Mouse (Mus musculus) CH12.LX (cell line): ENCODE data around the gene Srrm1.
A peak's percentile ranks its signal among the peaks of the same experiment; 100 is the strongest.

ENCODE experiments used
- BHLHE40 ChIP-seq: IDR thresholded peaks from 2 replicates; pipeline ENCODE4 v1.6.1; 2011; ENCODE audit warnings: mild to moderate bottlenecking, low read depth, low read length, improper control_type of control experiment
- CTCF ChIP-seq, 2 experiments: IDR thresholded peaks in 1 of 2; conservative IDR thresholded peaks in 1 of 2; 2 replicates each; pipeline ENCODE4 v1.5.1; 2011 to 2012; ENCODE audit warnings: low read depth in 2 of 2, low read length in 2 of 2, improper control_type of control experiment in 1 of 2, inconsistent platforms in 1 of 2, mild to moderate bottlenecking in 1 of 2, moderate library complexity in 1 of 2
- HCFC1 ChIP-seq: IDR thresholded peaks from 2 replicates; pipeline ENCODE4 v1.6.1; 2012; ENCODE audit warnings: low read depth, mild to moderate bottlenecking, inconsistent platforms, low read length, improper control_type of control experiment
- POLR2A ChIP-seq: IDR thresholded peaks from 2 replicates; pipeline ENCODE4 v1.6.1; 2011; ENCODE audit warnings: low read depth, mild to moderate bottlenecking, improper control_type of control experiment, low read length

GRCm38 (mm10) chr4:135396303-135396702 is 43.2 kb upstream of the Srrm1 start:
- TF ChIP-seq HCFC1: no peak
- no peak for TF ChIP-seq POLR2A
- peak in 1 of 2 experiments; percentile 15; a peak in 1 of 4 replicates for TF ChIP-seq CTCF (conservative IDR thresholded peaks at IDR 0.05 in 1 of 2, IDR thresholded peaks at IDR 0.05 in 1 of 2; ENCODE audit: low read depth in 2 of 2, low read length in 2 of 2)
- TF ChIP-seq BHLHE40: no peak
